In genomic region chr7:145122471-145122870, GRCm38 (mm10) we compare ENCODE assay signal across 14 mouse cellular contexts.
DNase-seq lines count a peak whose midpoint lies in the region; ATAC-seq lines count a peak whose summit lies in the region.
"Had no signal": no experiment of that assay in that cellular context is flagged by ENCODE, and none has a peak within 500 bp of the region (broad histone marks: within the 10 kb centered on the region; RNA-seq: fewer than 3 reads in every experiment).

No protein-coding gene starts in this region.

- H3K4me1 ChIP-seq in lung, embryonic 16.5 days (replicated peaks; ENCODE audit: control insufficient read depth, insufficient read depth, low read length), result peaks cover 6% of the 10 kb centered on the region; the same call in 1 of the 2 replicates
- H3K4me1 ChIP-seq in forebrain, embryonic 16.5 days (replicated peaks; ENCODE audit: control insufficient read depth, insufficient read depth, low read length), result no peaks in the 10 kb centered on the region

- no peak overlapping the region for H3K27ac ChIP-seq in lung, embryonic 16.5 days (ENCODE audit: low read length)
- no peak overlapping the region for H3K27ac ChIP-seq in forebrain, embryonic 16.5 days (ENCODE audit: low read length)
- H3K27ac ChIP-seq: layer of hippocampus, adult 2 months; limb, embryonic 10.5 days had no signal

- H3K9me3 ChIP-seq in lung, embryonic 16.5 days (ENCODE audit: control insufficient read depth, low read length), result no peaks in the 10 kb centered on the region
- no peaks in the 10 kb centered on the region for H3K9me3 ChIP-seq in forebrain, embryonic 16.5 days (ENCODE audit: control insufficient read depth, low read length)
- H3K9me3 ChIP-seq: limb, embryonic 10.5 days had no signal

- H3K4me3 ChIP-seq in lung, embryonic 16.5 days (ENCODE audit: low read length), result no peak overlapping the region
- no peak overlapping the region for H3K4me3 ChIP-seq in forebrain, embryonic 16.5 days (replicated peaks; ENCODE audit: low read length)
- H3K4me3 ChIP-seq: layer of hippocampus, adult 2 months; limb, embryonic 10.5 days had no signal

- no peak overlapping the region for H3K4me2 ChIP-seq in lung, embryonic 16.5 days (ENCODE audit: low read depth, low read length)
- H3K4me2 ChIP-seq in forebrain, embryonic 16.5 days (ENCODE audit: low read length), result no peak overlapping the region

- no peak overlapping the region for H3K9ac ChIP-seq in lung, embryonic 16.5 days (ENCODE audit: low read length)
- H3K9ac ChIP-seq in forebrain, embryonic 16.5 days (replicated peaks; ENCODE audit: low read depth, low read length), result no peak overlapping the region

- H3K27me3 ChIP-seq in lung, embryonic 16.5 days (ENCODE audit: control insufficient read depth, insufficient read depth, low read depth, low read length), result no peaks in the 10 kb centered on the region
- no peaks in the 10 kb centered on the region for H3K27me3 ChIP-seq in forebrain, embryonic 16.5 days (replicated peaks; ENCODE audit: control insufficient read depth, insufficient read depth, low read length)
- H3K27me3 ChIP-seq: Patski had no signal

- peak; percentile 56; the same call in 1 of the 2 replicates for ATAC-seq in lung, embryonic 16.5 days (ENCODE audit: low read depth)
- peak; percentile 58; the same call in 1 of the 2 replicates for ATAC-seq in forebrain, embryonic 16.5 days
- peak; percentile 19; the same call in 1 of the 2 replicates for ATAC-seq in megakaryocyte, adult 5-6 weeks (ENCODE audit: poor library complexity, severe bottlenecking)
- ATAC-seq: CD4-positive, CD25-positive, alpha-beta regulatory T cell, adult 4 months; Patski had no signal

- DNase-seq in heart, adult 8-10 months (ENCODE audit: low spot score), result peak; percentile 40
- no peak for DNase-seq in heart, postnatal 25 days (ENCODE audit: low spot score)
- no peak for DNase-seq in lung, postnatal 4 days
- DNase-seq in frontal cortex, postnatal 25 days (ENCODE audit: low spot score in 2 of 2), result no peak
- DNase-seq: adrenal gland, postnatal 10 days; cerebellum, adult 2 months; lung, adult 18-20 months had no signal

- WGBS in lung, embryonic 16.5 days, result 84% methylated on average over 2 of the region's 2 CpGs
- 65% methylated on average over 2 of the region's 2 CpGs for WGBS in forebrain, embryonic 16.5 days

- intact Hi-C loops in heart, postnatal 25 days (cut with DNase I), result no loop called here

- no peaks in the 10 kb centered on the region for H3K36me3 ChIP-seq in lung, embryonic 16.5 days (ENCODE audit: control insufficient read depth, insufficient read depth, low read length)
- no peaks in the 10 kb centered on the region for H3K36me3 ChIP-seq in forebrain, embryonic 16.5 days (ENCODE audit: control insufficient read depth, insufficient read depth)
- H3K36me3 ChIP-seq: limb, embryonic 10.5 days had no signal
